Mouse (Mus musculus) pancreas, adult 10 weeks (tissue): ENCODE measurements around the gene Gm8108. TPM values are rescaled to one million over a fixed set of nuclear protein-coding genes. Genes with fewer than 3 reads are reported as not detected.

Source experiments
- polyA plus RNA-seq: library from polyadenylated mRNA; stranded (reverse); fragments of 350-450 nt; fragmentation: Illumina TruSeq; extraction: RNeasy Lipid Tissue Mini Kit (QIAGEN cat#74804); gene quantifications from one replicate; pipeline ENCODE4 v1.2.3, GENCODE M21; 2015; ENCODE audit warnings: low read depth, low replicate concordance; ENCODE audit not compliant: insufficient read depth

Gm8108 gene
- polyA plus RNA-seq = not detected

DNA sequence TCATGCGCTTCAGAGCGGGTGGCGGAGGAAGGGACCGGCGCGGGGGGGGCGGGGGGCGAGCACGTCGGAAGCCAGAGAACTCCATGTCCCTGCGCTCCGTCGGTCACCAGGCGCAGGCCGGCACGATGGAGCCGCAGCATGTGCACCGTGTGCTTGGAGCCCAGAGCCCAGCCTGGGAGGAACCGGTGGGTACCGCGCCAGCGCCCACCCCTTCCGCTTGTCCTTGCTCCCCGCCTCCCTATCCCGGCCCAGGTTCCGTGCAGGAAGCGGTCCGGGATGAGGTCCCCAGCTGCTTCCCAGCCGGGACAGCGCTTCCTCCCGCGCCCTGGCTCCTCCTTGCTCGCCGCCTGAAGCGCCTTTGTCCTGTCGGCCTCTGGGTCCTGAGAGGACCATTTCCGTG lies at the start of gene Gm8108:
Gene Gm8108, plus strand, starts transcription at position 101 of the 400 bp plus-strand sequence.

DNA sequence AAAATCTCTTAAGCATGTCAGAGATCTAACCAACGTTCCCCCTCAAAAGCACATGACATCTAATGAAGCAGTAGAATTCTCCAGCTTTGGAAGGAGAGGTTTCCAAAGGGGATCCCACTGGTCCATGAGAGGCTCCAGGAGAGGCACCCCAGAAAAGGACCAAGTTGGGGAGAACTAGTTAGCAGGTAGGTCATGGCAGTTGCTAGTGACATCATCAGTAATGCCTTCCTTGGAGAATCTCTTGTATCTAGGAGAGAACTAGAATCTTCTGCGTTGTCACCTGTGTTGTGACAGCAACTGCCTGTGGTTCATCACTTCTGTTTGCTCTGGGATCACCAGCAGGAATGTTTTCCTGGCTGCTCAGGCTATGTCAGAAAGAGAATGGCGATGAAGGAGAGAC lies 26.5 kb upstream of the Gm8108 start, which contains the start of gene Gm3115:
Gene Gm3115, plus strand, starts transcription at position 301 of the 400 bp plus-strand sequence.

GRCm38 (mm10) chr14:4164730-4165129 lies 54.4 kb downstream of the Gm8108 start, which contains the start of gene Gm3127:
TSS of gene Gm3127 (plus strand) at chr14:4165030.

Other genes with a start within 250 kb of the Gm8108 start
- not detected for gene Gm2916, start 226.4 kb upstream of the Gm8108 start, polyA plus RNA-seq
- not detected for gene Gm3029, start 178.8 kb upstream of the Gm8108 start, polyA plus RNA-seq
- gene Gm3095, start 147.0 kb upstream of the Gm8108 start, polyA plus RNA-seq = not detected
- not detected for gene Gm3099, start 112.1 kb upstream of the Gm8108 start, polyA plus RNA-seq
- not detected for gene Gm5796, start 86.6 kb upstream of the Gm8108 start, polyA plus RNA-seq
- gene Gm3115, start 26.4 kb upstream of the Gm8108 start, polyA plus RNA-seq = not detected
- not detected for gene Gm3127, start 54.5 kb downstream of the Gm8108 start, polyA plus RNA-seq
- gene Gm2974, start 72.0 kb downstream of the Gm8108 start, polyA plus RNA-seq = not detected
- gene Gm3138, start 139.1 kb downstream of the Gm8108 start, polyA plus RNA-seq = not detected
- gene Gm3149, start 206.8 kb downstream of the Gm8108 start, polyA plus RNA-seq = not detected
- not detected for gene 2610042L04Rik, start 224.2 kb downstream of the Gm8108 start, polyA plus RNA-seq